Mouse (Mus musculus): ENCODE results near the gene Muc3a. TPM values are rescaled to one million over a fixed set of nuclear protein-coding genes. Genes with fewer than 3 reads are reported as not detected.

The Muc3a gene
- 1.6 TPM for polyA plus RNA-seq (2017; shearing (Covaris generic))

GRCm38 (mm10) chr5:137212289-137212688 lies at the start of gene Muc3a:
Gene Muc3a (minus strand): TSS chr5:137212389.

Other genes starting within 250 kb of the Muc3a start
- not detected for gene Cldn15, start 245.8 kb downstream of the Muc3a start, polyA plus RNA-seq (2017; shearing (Covaris generic))
- 9.1 TPM for gene Plod3, start 225.4 kb downstream of the Muc3a start, polyA plus RNA-seq (2017; shearing (Covaris generic))
- gene Znhit1, start 224.4 kb downstream of the Muc3a start, polyA plus RNA-seq (2017; shearing (Covaris generic)), result 54.3 TPM
- 0.30 TPM for gene Vgf, start 186.0 kb downstream of the Muc3a start, polyA plus RNA-seq (2017; shearing (Covaris generic))
- gene Ap1s1, start 166.3 kb downstream of the Muc3a start, polyA plus RNA-seq (2017; shearing (Covaris generic)), result 81.2 TPM
- gene Serpine1, start 140.1 kb downstream of the Muc3a start, polyA plus RNA-seq (2017; shearing (Covaris generic)), result not detected
- gene Trim56, start 96.2 kb downstream of the Muc3a start, polyA plus RNA-seq (2017; shearing (Covaris generic)), result 16.0 TPM
- not detected for gene Muc3, start 63.1 kb downstream of the Muc3a start, polyA plus RNA-seq (2017; shearing (Covaris generic))
- gene Ache, start 75.1 kb upstream of the Muc3a start, polyA plus RNA-seq (2017; shearing (Covaris generic)), result 0.10 TPM
- 1.7 TPM for gene Ufsp1, start 82.2 kb upstream of the Muc3a start, polyA plus RNA-seq (2017; shearing (Covaris generic))
- gene Srrt, start 95.3 kb upstream of the Muc3a start, polyA plus RNA-seq (2017; shearing (Covaris generic)), result 97.7 TPM
- 4.6 TPM for gene Trip6, start 102.0 kb upstream of the Muc3a start, polyA plus RNA-seq (2017; shearing (Covaris generic))
- gene Slc12a9, start 121.2 kb upstream of the Muc3a start, polyA plus RNA-seq (2017; shearing (Covaris generic)), result 24.8 TPM
- not detected for gene Ephb4, start 137.7 kb upstream of the Muc3a start, polyA plus RNA-seq (2017; shearing (Covaris generic))

All from CD4-positive, CD25-positive, alpha-beta regulatory T cell (primary cell).